Mouse (Mus musculus): Measurements from ENCODE around the gene Jakmip3.

GRCm38 (mm10) chr7:138940612-138941461 lies at the start of gene Jakmip3:
- TF ChIP-seq CTCF (IDR thresholded peaks at IDR 0.05; ENCODE audit: extremely low read depth, insufficient read length, insufficient replicate concordance, low read depth, low read length) = no peak
- no peak for TF ChIP-seq POLR2A (IDR thresholded peaks at IDR 0.05; ENCODE audit: low read depth, low read length)
